Mouse (Mus musculus) midbrain, embryonic 11.5 days (tissue): ENCODE measurements at regions not wholly inside any gene's neighbourhood (a gene's known extent, or its start where the extent isn't known, plus 50 kb on each side); places are given as distances from the start of the nearest gene placed in this dataset.

ENCODE experiments used
- ATAC-seq: fragments of 200-750 bp; cut with Nextera tagmentation; 2 replicates; pipeline ENCODE4 v1.8.0; 2017; ENCODE audit warnings: moderate TSS enrichment, moderate library complexity; ENCODE audit not compliant: low FRiP score
- DNase-seq: peaks from one replicate; pipeline ENCODE4 v3.0.0; 2015; ENCODE audit warnings: low spot score; ENCODE audit errors: missing footprints
- H3K27ac ChIP-seq: fragments of 300-500 bp; sonication (generic); 2 replicates; pipeline ENCODE4 v1.5.1; 2014; ENCODE audit warnings: low read depth, low read length
- H3K27me3 ChIP-seq: fragments of 300-500 bp; sonication (generic); 2 replicates; pipeline ENCODE4 v1.6.1; 2014; ENCODE audit warnings: mild to moderate bottlenecking, low read length, moderate library complexity, mixed read lengths; ENCODE audit not compliant: control insufficient read depth, insufficient read depth
- H3K36me3 ChIP-seq: fragments of 300-500 bp; sonication (generic); 2 replicates; pipeline ENCODE4 v1.6.1; 2014; ENCODE audit warnings: mild to moderate bottlenecking, low read length, moderate library complexity, mixed read lengths; ENCODE audit not compliant: control insufficient read depth, insufficient read depth
- H3K4me1 ChIP-seq: fragments of 300-500 bp; sonication (generic); 2 replicates; pipeline ENCODE4 v1.6.1; 2014; ENCODE audit warnings: low read length; ENCODE audit not compliant: control insufficient read depth, insufficient read depth
- H3K4me2 ChIP-seq: fragments of 300-500 bp; sonication (generic); 2 replicates; pipeline ENCODE4 v1.6.1; 2014; ENCODE audit warnings: mild to moderate bottlenecking, moderate library complexity
- H3K4me3 ChIP-seq: fragments of 300-500 bp; sonication (generic); 2 replicates; pipeline ENCODE4 v1.5.1; 2014; ENCODE audit warnings: low read depth, low read length
- H3K9ac ChIP-seq: fragments of 300-500 bp; sonication (generic); 2 replicates; pipeline ENCODE4 v1.6.1; 2014; ENCODE audit warnings: low read length
- H3K9me3 ChIP-seq: fragments of 300-500 bp; sonication (generic); 2 replicates; pipeline ENCODE4 v1.6.1; 2016; ENCODE audit warnings: low read length; ENCODE audit not compliant: control insufficient read depth
- WGBS: fragments of 180-500 bp; shearing (Covaris S2); extraction: QIAGEN DNeasy Blood & Tissue Kit; methylation state at CpG from one replicate; pipeline ENCODE4 v1.1.7; 2014; 5-methylcytosine and 5-hydroxymethylcytosine counted together

GRCm38 (mm10) chr9:97226074-97226473 is 115.1 kb upstream of the Slc25a36 start:
- Histone ChIP-seq H3K4me2 (no peak overlapping the region), H3K36me3 (no peaks in the 10 kb centered on the region), H3K4me1 (0 out of 2 replicates have a peak, but pooled peaks cover 2% of the 10 kb centered on the region), H3K9ac (no peak overlapping the region), H3K27me3 (no peaks in the 10 kb centered on the region), H3K9me3 (no peaks in the 10 kb centered on the region), H3K4me3 (no peak overlapping the region), H3K27ac (no peak overlapping the region)
- ATAC-seq (no peak), DNase-seq (no peak)
- WGBS, result 89% methylated on average over 5 of the region's 5 CpGs

GRCm38 (mm10) chr9:97224549-97224948 is 113.6 kb upstream of the Slc25a36 start:
- Histone ChIP-seq H3K9ac (no peak overlapping the region), H3K9me3 (no peaks in the 10 kb centered on the region), H3K4me1 (0 out of 2 replicates have a peak, but pooled peaks cover 2% of the 10 kb centered on the region), H3K36me3 (no peaks in the 10 kb centered on the region), H3K4me3 (no peak overlapping the region), H3K27me3 (no peaks in the 10 kb centered on the region), H3K27ac (no peak overlapping the region), H3K4me2 (0 out of 2 replicates have a peak overlapping the region, but pooled peaks have one; percentile 13)
- DNase-seq (no peak), ATAC-seq (peak; percentile 24; the same call in 1 of the 2 replicates)
- 29% methylated on average over 7 of the region's 7 CpGs for WGBS

GRCm38 (mm10) chr9:97214806-97215205 is 103.8 kb upstream of the Slc25a36 start:
- DNase-seq, result peak; percentile 93
- H3K9me3 ChIP-seq, result no peaks in the 10 kb centered on the region
- ATAC-seq, result no peak
- H3K4me3 ChIP-seq, result no peak overlapping the region
- WGBS, result 54% methylated on average over 2 of the region's 2 CpGs
- H3K9ac ChIP-seq, result no peak overlapping the region
- no peaks in the 10 kb centered on the region for H3K27me3 ChIP-seq
- no peak overlapping the region for H3K27ac ChIP-seq
- no peaks in the 10 kb centered on the region for H3K36me3 ChIP-seq
- no peaks in the 10 kb centered on the region for H3K4me1 ChIP-seq
- no peak overlapping the region for H3K4me2 ChIP-seq

GRCm38 (mm10) chr9:97190321-97190860 is 79.4 kb upstream of the Slc25a36 start:
- Histone ChIP-seq H3K9ac (no peak overlapping the region), H3K4me3 (no peak overlapping the region), H3K9me3 (no peaks in the 10 kb centered on the region), H3K27ac (no peak overlapping the region), H3K36me3 (no peaks in the 10 kb centered on the region), H3K4me2 (no peak overlapping the region), H3K27me3 (no peaks in the 10 kb centered on the region), H3K4me1 (no peaks in the 10 kb centered on the region)
- no peak for ATAC-seq
- no peak for DNase-seq
- WGBS, result 85% methylated on average over 14 of the region's 14 CpGs

GRCm38 (mm10) chr9:97189646-97190045 is 78.7 kb upstream of the Slc25a36 start:
- H3K4me1 ChIP-seq, result no peaks in the 10 kb centered on the region
- no peak for ATAC-seq

GRCm38 (mm10) chr9:97188616-97189330 is 77.8 kb upstream of the Slc25a36 start:
- Histone ChIP-seq H3K4me1 (no peaks in the 10 kb centered on the region), H3K4me2 (no peak overlapping the region), H3K27ac (no peak overlapping the region), H3K36me3 (no peaks in the 10 kb centered on the region), H3K4me3 (no peak overlapping the region), H3K9ac (no peak overlapping the region), H3K9me3 (no peaks in the 10 kb centered on the region), H3K27me3 (no peaks in the 10 kb centered on the region)
- DNase-seq (no peak), ATAC-seq (no peak)
- WGBS, result 87% methylated on average over 7 of the region's 7 CpGs

More at GRCm38 (mm10) chr9:97189646-97190045, 78.7 kb upstream of the Slc25a36 start:
- WGBS, result 93% methylated on average over 4 of the region's 4 CpGs
- H3K27ac ChIP-seq, result no peak overlapping the region
- no peaks in the 10 kb centered on the region for H3K36me3 ChIP-seq
- H3K9ac ChIP-seq, result no peak overlapping the region
- no peak overlapping the region for H3K4me2 ChIP-seq
- H3K4me3 ChIP-seq, result no peak overlapping the region
- DNase-seq, result no peak
- no peaks in the 10 kb centered on the region for H3K9me3 ChIP-seq
- H3K27me3 ChIP-seq, result no peaks in the 10 kb centered on the region

- Histone ChIP-seq H3K27me3 (no peaks in the 10 kb centered on the region), H3K4me2 (no peak overlapping the region), H3K36me3 (no peaks in the 10 kb centered on the region), H3K9me3 (no peaks in the 10 kb centered on the region), H3K4me1 (no peaks in the 10 kb centered on the region), H3K4me3 (no peak overlapping the region), H3K9ac (no peak overlapping the region), H3K27ac (no peak overlapping the region)
- DNase-seq, result peak; percentile 84
- ATAC-seq, result no peak
- 76% methylated on average over 5 of the region's 5 CpGs for WGBS
Observed at GRCm38 (mm10) chr9:97173230-97173951, 62.4 kb upstream of the Slc25a36 start.

GRCm38 (mm10) chr9:97172075-97172474 is 61.1 kb upstream of the Slc25a36 start:
- Histone ChIP-seq H3K4me1 (no peaks in the 10 kb centered on the region), H3K36me3 (no peaks in the 10 kb centered on the region), H3K9me3 (no peaks in the 10 kb centered on the region), H3K9ac (no peak overlapping the region), H3K27me3 (no peaks in the 10 kb centered on the region), H3K4me2 (no peak overlapping the region), H3K27ac (no peak overlapping the region), H3K4me3 (no peak overlapping the region)
- DNase-seq (peak; percentile 94), ATAC-seq (no peak)
- 11% methylated on average over 3 of the region's 3 CpGs for WGBS

- Histone ChIP-seq H3K36me3 (no peaks in the 10 kb centered on the region), H3K9me3 (no peaks in the 10 kb centered on the region), H3K4me3 (no peak overlapping the region), H3K4me2 (no peak overlapping the region), H3K27ac (no peak overlapping the region), H3K27me3 (no peaks in the 10 kb centered on the region), H3K4me1 (no peaks in the 10 kb centered on the region), H3K9ac (no peak overlapping the region)
- ATAC-seq (no peak), DNase-seq (no peak)
- WGBS, result 87% methylated on average over 4 of the region's 4 CpGs
Observed at GRCm38 (mm10) chr9:97171484-97171883, 60.5 kb upstream of the Slc25a36 start.
